Mouse (Mus musculus): Measurements from ENCODE around the gene Acoxl. TPM values are rescaled to one million over a fixed set of nuclear protein-coding genes. Genes with fewer than 3 reads are reported as not detected.

The Acoxl gene
- polyA plus RNA-seq, 1 experiment from 2014 or later, result 0.34 TPM

- Histone ChIP-seq H3K4me1 (replicated peaks; ENCODE audit: control insufficient read depth, insufficient read depth, low read length) (no peaks in the 10 kb centered on the region), H3K4me2 (no peak overlapping the region), H3K9me3 (ENCODE audit: control insufficient read depth, low read length) (no peaks in the 10 kb centered on the region), H3K36me3 (ENCODE audit: control insufficient read depth, insufficient read depth, low read length) (no peaks in the 10 kb centered on the region), H3K27me3 (replicated peaks; ENCODE audit: control insufficient read depth, insufficient read depth, low read length) (no peaks in the 10 kb centered on the region), H3K9ac (ENCODE audit: low read depth, low read length) (no peak overlapping the region), H3K4me3 (ENCODE audit: low read depth, low read length) (no peak overlapping the region), H3K27ac (ENCODE audit: low read depth, low read length) (no peak overlapping the region)
- no peak for ATAC-seq (replicated peaks; ENCODE audit: low FRiP score)
- no peak for DNase-seq (ENCODE audit: low spot score)
- 55% methylated on average over 4 of the region's 4 CpGs for WGBS
These were observed 144.6 kb downstream of the Acoxl start for GRCm38 (mm10) chr2:127983301-127983700.

GRCm38 (mm10) chr2:127983981-127984380 is 145.3 kb downstream of the Acoxl start:
- no peak overlapping the region for H3K27ac ChIP-seq (ENCODE audit: low read depth, low read length)
- no peak for ATAC-seq (replicated peaks; ENCODE audit: low FRiP score)
- H3K27me3 ChIP-seq (replicated peaks; ENCODE audit: control insufficient read depth, insufficient read depth, low read length), result no peaks in the 10 kb centered on the region
- no peak overlapping the region for H3K9ac ChIP-seq (ENCODE audit: low read depth, low read length)
- no peak overlapping the region for H3K4me3 ChIP-seq (ENCODE audit: low read depth, low read length)
- 81% methylated on average over 1 of the region's 1 CpGs for WGBS
- H3K4me1 ChIP-seq (replicated peaks; ENCODE audit: control insufficient read depth, insufficient read depth, low read length), result no peaks in the 10 kb centered on the region
- no peak for DNase-seq (ENCODE audit: low spot score)
- no peaks in the 10 kb centered on the region for H3K9me3 ChIP-seq (ENCODE audit: control insufficient read depth, low read length)
- no peak overlapping the region for H3K4me2 ChIP-seq
- H3K36me3 ChIP-seq (ENCODE audit: control insufficient read depth, insufficient read depth, low read length), result no peaks in the 10 kb centered on the region

GRCm38 (mm10) chr2:127987706-127988105 is 149.0 kb downstream of the Acoxl start:
- 40% methylated on average over 4 of the region's 4 CpGs for WGBS
- Histone ChIP-seq H3K4me3 (ENCODE audit: low read depth, low read length) (no peak overlapping the region), H3K36me3 (ENCODE audit: control insufficient read depth, insufficient read depth, low read length) (no peaks in the 10 kb centered on the region), H3K9me3 (ENCODE audit: control insufficient read depth, low read length) (no peaks in the 10 kb centered on the region), H3K4me2 (no peak overlapping the region), H3K4me1 (replicated peaks; ENCODE audit: control insufficient read depth, insufficient read depth, low read length) (0 out of 2 replicates have a peak, but pooled peaks cover 3% of the 10 kb centered on the region), H3K9ac (ENCODE audit: low read depth, low read length) (no peak overlapping the region), H3K27me3 (replicated peaks; ENCODE audit: control insufficient read depth, insufficient read depth, low read length) (no peaks in the 10 kb centered on the region), H3K27ac (ENCODE audit: low read depth, low read length) (no peak overlapping the region)
- no peak for DNase-seq (ENCODE audit: low spot score)
- no peak for ATAC-seq (replicated peaks; ENCODE audit: low FRiP score)

- Histone ChIP-seq H3K9me3 (ENCODE audit: control insufficient read depth, low read length) (no peaks in the 10 kb centered on the region), H3K4me1 (replicated peaks; ENCODE audit: control insufficient read depth, insufficient read depth, low read length) (0 out of 2 replicates have a peak, but pooled peaks cover 3% of the 10 kb centered on the region), H3K27ac (ENCODE audit: low read depth, low read length) (no peak overlapping the region), H3K36me3 (ENCODE audit: control insufficient read depth, insufficient read depth, low read length) (no peaks in the 10 kb centered on the region), H3K9ac (ENCODE audit: low read depth, low read length) (no peak overlapping the region), H3K4me2 (no peak overlapping the region), H3K27me3 (replicated peaks; ENCODE audit: control insufficient read depth, insufficient read depth, low read length) (no peaks in the 10 kb centered on the region), H3K4me3 (ENCODE audit: low read depth, low read length) (no peak overlapping the region)
- 44% methylated on average over 6 of the region's 6 CpGs for WGBS
- ATAC-seq (replicated peaks; ENCODE audit: low FRiP score) (no peak), DNase-seq (ENCODE audit: low spot score) (no peak)
These were observed 152.3 kb downstream of the Acoxl start for GRCm38 (mm10) chr2:127990856-127991479.

- WGBS, result 94% methylated on average over 1 of the region's 1 CpGs
- Histone ChIP-seq H3K9me3 (ENCODE audit: control insufficient read depth, low read length) (no peaks in the 10 kb centered on the region), H3K4me2 (no peak overlapping the region), H3K36me3 (ENCODE audit: control insufficient read depth, insufficient read depth, low read length) (no peaks in the 10 kb centered on the region), H3K4me3 (ENCODE audit: low read depth, low read length) (no peak overlapping the region), H3K27ac (ENCODE audit: low read depth, low read length) (no peak overlapping the region), H3K9ac (ENCODE audit: low read depth, low read length) (no peak overlapping the region), H3K27me3 (replicated peaks; ENCODE audit: control insufficient read depth, insufficient read depth, low read length) (no peaks in the 10 kb centered on the region), H3K4me1 (replicated peaks; ENCODE audit: control insufficient read depth, insufficient read depth, low read length) (0 out of 2 replicates have a peak, but pooled peaks cover 3% of the 10 kb centered on the region)
- ATAC-seq (replicated peaks; ENCODE audit: low FRiP score) (no peak), DNase-seq (ENCODE audit: low spot score) (no peak)
These were observed 153.0 kb downstream of the Acoxl start for GRCm38 (mm10) chr2:127991656-127992055.

- H3K4me1 ChIP-seq (replicated peaks; ENCODE audit: control insufficient read depth, insufficient read depth, low read length), result no peaks in the 10 kb centered on the region
- H3K9me3 ChIP-seq (ENCODE audit: control insufficient read depth, low read length), result no peaks in the 10 kb centered on the region
- ATAC-seq (replicated peaks; ENCODE audit: low FRiP score) (no peak), DNase-seq (ENCODE audit: low spot score) (no peak)
- no peak overlapping the region for H3K9ac ChIP-seq (ENCODE audit: low read depth, low read length)
- no peak overlapping the region for H3K27ac ChIP-seq (ENCODE audit: low read depth, low read length)
- no peaks in the 10 kb centered on the region for H3K36me3 ChIP-seq (ENCODE audit: control insufficient read depth, insufficient read depth, low read length)
- H3K4me2 ChIP-seq, result no peak overlapping the region
- 54% methylated on average over 17 of the region's 17 CpGs for WGBS
- H3K4me3 ChIP-seq (ENCODE audit: low read depth, low read length), result no peak overlapping the region
- no peaks in the 10 kb centered on the region for H3K27me3 ChIP-seq (replicated peaks; ENCODE audit: control insufficient read depth, insufficient read depth, low read length)
These were observed 170.2 kb downstream of the Acoxl start for GRCm38 (mm10) chr2:128008662-128009423.

- no peak overlapping the region for H3K4me2 ChIP-seq
- no peak overlapping the region for H3K9ac ChIP-seq (ENCODE audit: low read depth, low read length)
- no peaks in the 10 kb centered on the region for H3K36me3 ChIP-seq (ENCODE audit: control insufficient read depth, insufficient read depth, low read length)
- H3K27ac ChIP-seq (ENCODE audit: low read depth, low read length), result no peak overlapping the region
- ATAC-seq (replicated peaks; ENCODE audit: low FRiP score) (no peak), DNase-seq (ENCODE audit: low spot score) (no peak)
- H3K4me3 ChIP-seq (ENCODE audit: low read depth, low read length), result no peak overlapping the region
- no peaks in the 10 kb centered on the region for H3K27me3 ChIP-seq (replicated peaks; ENCODE audit: control insufficient read depth, insufficient read depth, low read length)
- H3K9me3 ChIP-seq (ENCODE audit: control insufficient read depth, low read length), result no peaks in the 10 kb centered on the region
- WGBS, result 59% methylated on average over 2 of the region's 2 CpGs
- H3K4me1 ChIP-seq (replicated peaks; ENCODE audit: control insufficient read depth, insufficient read depth, low read length), result no peaks in the 10 kb centered on the region
These were observed 175.9 kb downstream of the Acoxl start for GRCm38 (mm10) chr2:128014613-128015012.

- DNase-seq (ENCODE audit: low spot score) (no peak), ATAC-seq (replicated peaks; ENCODE audit: low FRiP score) (no peak)
- no peaks in the 10 kb centered on the region for H3K4me1 ChIP-seq (replicated peaks; ENCODE audit: control insufficient read depth, insufficient read depth, low read length)
- H3K27ac ChIP-seq (ENCODE audit: low read depth, low read length), result no peak overlapping the region
- H3K9ac ChIP-seq (ENCODE audit: low read depth, low read length), result no peak overlapping the region
- H3K4me2 ChIP-seq, result no peak overlapping the region
- no peaks in the 10 kb centered on the region for H3K9me3 ChIP-seq (ENCODE audit: control insufficient read depth, low read length)
- H3K4me3 ChIP-seq (ENCODE audit: low read depth, low read length), result no peak overlapping the region
- 75% methylated on average over 8 of the region's 8 CpGs for WGBS
- no peaks in the 10 kb centered on the region for H3K27me3 ChIP-seq (replicated peaks; ENCODE audit: control insufficient read depth, insufficient read depth, low read length)
- H3K36me3 ChIP-seq (ENCODE audit: control insufficient read depth, insufficient read depth, low read length), result no peaks in the 10 kb centered on the region
These were observed 176.9 kb downstream of the Acoxl start for GRCm38 (mm10) chr2:128015602-128016001.
